Mouse (Mus musculus): ENCODE data around the gene Gm13128. TPM values are rescaled to one million over a fixed set of nuclear protein-coding genes. Genes with fewer than 3 reads are reported as not detected.
"Not testable (repeated sequence)": the region's sequence is repeated elsewhere in the genome, so short reads cannot be mapped to it uniquely, and the experiment has no call there.

Gene Gm13128
- polyA plus RNA-seq (2016; fragmentation: Nextera tagmentation; extraction: Ambion mirVana) = not detected in 2 replicates

- H3K27me3 ChIP-seq; H3K9ac ChIP-seq; H3K9me3 ChIP-seq; H3K36me3 ChIP-seq (replicated peaks); H3K4me2 ChIP-seq; H3K27ac ChIP-seq; ATAC-seq (ENCODE audit: low FRiP score); H3K4me3 ChIP-seq (replicated peaks); H3K4me1 ChIP-seq: not testable (repeated sequence)
- 69% methylated on average over 4 of the region's 4 CpGs for WGBS
These were observed at the start of gene Gm13128 for GRCm38 (mm10) chr4:144329949-144330348. Gene Gm13128 (plus strand): TSS chr4:144330249.

- peaks cover 29% of the 10 kb centered on the region for H3K9me3 ChIP-seq
- H3K36me3 ChIP-seq (replicated peaks); H3K4me3 ChIP-seq (replicated peaks); H3K9ac ChIP-seq; H3K4me1 ChIP-seq; H3K4me2 ChIP-seq; H3K27ac ChIP-seq; ATAC-seq (ENCODE audit: low FRiP score); H3K27me3 ChIP-seq: not testable (repeated sequence)
- 91% methylated on average over 1 of the region's 1 CpGs for WGBS
These were observed 49.7 kb upstream of the Gm13128 start, which contains the start of gene Pramel5 for GRCm38 (mm10) chr4:144280388-144280787. Gene Pramel5 (minus strand): TSS chr4:144280488.

- ATAC-seq (ENCODE audit: low FRiP score); H3K27me3 ChIP-seq; H3K27ac ChIP-seq; H3K4me2 ChIP-seq; H3K9me3 ChIP-seq; H3K4me3 ChIP-seq (replicated peaks); H3K36me3 ChIP-seq (replicated peaks); H3K9ac ChIP-seq; H3K4me1 ChIP-seq: not testable (repeated sequence)
- 79% methylated on average over 1 of the region's 1 CpGs for WGBS
These were observed 30.6 kb upstream of the Gm13128 start for GRCm38 (mm10) chr4:144299414-144299813.

GRCm38 (mm10) chr4:144312666-144313460 lies 17.2 kb upstream of the Gm13128 start:
- not testable (repeated sequence) for ATAC-seq (ENCODE audit: low FRiP score); H3K4me3 ChIP-seq (replicated peaks); H3K9ac ChIP-seq; H3K4me1 ChIP-seq; H3K9me3 ChIP-seq; H3K36me3 ChIP-seq (replicated peaks); H3K27me3 ChIP-seq; H3K4me2 ChIP-seq; H3K27ac ChIP-seq
- WGBS = 75% methylated on average over 2 of the region's 2 CpGs

- 71% methylated on average over 3 of the region's 3 CpGs for WGBS
- not testable (repeated sequence) for H3K4me3 ChIP-seq (replicated peaks); H3K9me3 ChIP-seq; H3K4me1 ChIP-seq; H3K9ac ChIP-seq; H3K36me3 ChIP-seq (replicated peaks); H3K27me3 ChIP-seq; ATAC-seq (ENCODE audit: low FRiP score); H3K4me2 ChIP-seq; H3K27ac ChIP-seq
These were observed 5.8 kb downstream of the Gm13128 start for GRCm38 (mm10) chr4:144335856-144336255.

- 86% methylated on average over 3 of the region's 3 CpGs for WGBS
- H3K36me3 ChIP-seq (replicated peaks); H3K4me3 ChIP-seq (replicated peaks); H3K27me3 ChIP-seq; H3K9ac ChIP-seq; ATAC-seq (ENCODE audit: low FRiP score); H3K4me1 ChIP-seq; H3K4me2 ChIP-seq; H3K27ac ChIP-seq: not testable (repeated sequence)
- peaks cover 26% of the 10 kb centered on the region; the same call in 1 of the 2 replicates for H3K9me3 ChIP-seq
These were observed 27.6 kb downstream of the Gm13128 start, which contains the start of gene Gm13119 for GRCm38 (mm10) chr4:144357642-144358041. Gene Gm13119 (plus strand): TSS chr4:144357942.

GRCm38 (mm10) chr4:144377911-144378310 lies 47.9 kb downstream of the Gm13128 start, which contains the start of gene Pramef20:
Gene Pramef20 (minus strand): TSS chr4:144377933.
- Histone ChIP-seq H3K4me2 (no peak within 1 kb of the TSS), H3K27ac (no peak within 1 kb of the TSS), H3K36me3 (replicated peaks) (no peaks in the 10 kb centered on the region), H3K4me3 (replicated peaks) (no peak within 1 kb of the TSS), H3K9me3 (peaks cover 32% of the 10 kb centered on the region), H3K4me1 (no peaks in the 10 kb centered on the region), H3K9ac (no peak within 1 kb of the TSS), H3K27me3 (no peaks in the 10 kb centered on the region)
- no peak for ATAC-seq (ENCODE audit: low FRiP score)
- WGBS = 60% methylated on average over 2 of the region's 2 CpGs

Other genes starting within 250 kb of the Gm13128 start
- not detected in 2 replicates for gene Gm13102, start 223.8 kb upstream of the Gm13128 start, polyA plus RNA-seq (2016; fragmentation: Nextera tagmentation; extraction: Ambion mirVana)
- gene Oog3, start 167.6 kb upstream of the Gm13128 start, polyA plus RNA-seq (2016; fragmentation: Nextera tagmentation; extraction: Ambion mirVana) = not detected in 2 replicates
- not detected in 2 replicates for gene Oog2, start 139.5 kb upstream of the Gm13128 start, polyA plus RNA-seq (2016; fragmentation: Nextera tagmentation; extraction: Ambion mirVana)
- gene C87977, start 116.9 kb upstream of the Gm13128 start, polyA plus RNA-seq (2016; fragmentation: Nextera tagmentation; extraction: Ambion mirVana) = not detected in 2 replicates
- gene Pramel5, start 49.8 kb upstream of the Gm13128 start, polyA plus RNA-seq (2016; fragmentation: Nextera tagmentation; extraction: Ambion mirVana) = not detected in 2 replicates
- gene Gm13119, start 27.7 kb downstream of the Gm13128 start, polyA plus RNA-seq (2016; fragmentation: Nextera tagmentation; extraction: Ambion mirVana) = not detected in 2 replicates
- not detected in 2 replicates for gene Pramef20, start 47.7 kb downstream of the Gm13128 start, polyA plus RNA-seq (2016; fragmentation: Nextera tagmentation; extraction: Ambion mirVana)
- not detected in 2 replicates for gene Pramef12, start 78.2 kb downstream of the Gm13128 start, polyA plus RNA-seq (2016; fragmentation: Nextera tagmentation; extraction: Ambion mirVana)
- gene 1700012P22Rik, start 108.5 kb downstream of the Gm13128 start, polyA plus RNA-seq (2016; fragmentation: Nextera tagmentation; extraction: Ambion mirVana) = not detected in 2 replicates
- not detected in 2 replicates for gene Gm9944, start 123.1 kb downstream of the Gm13128 start, polyA plus RNA-seq (2016; fragmentation: Nextera tagmentation; extraction: Ambion mirVana)
- gene Aadacl3, start 133.5 kb downstream of the Gm13128 start, polyA plus RNA-seq (2016; fragmentation: Nextera tagmentation; extraction: Ambion mirVana) = not detected in 2 replicates
- gene 9430007A20Rik, start 189.6 kb downstream of the Gm13128 start, polyA plus RNA-seq (2016; fragmentation: Nextera tagmentation; extraction: Ambion mirVana) = not detected in 2 replicates
- gene Gm13124, start 234.9 kb downstream of the Gm13128 start, polyA plus RNA-seq (2016; fragmentation: Nextera tagmentation; extraction: Ambion mirVana) = not detected in 2 replicates